Mouse (Mus musculus) left cerebral cortex, adult 18-20 months (tissue): ENCODE measurements at regions not wholly inside any gene's neighbourhood (a gene's known extent, or its start where the extent isn't known, plus 50 kb on each side); places are given as distances from the start of the nearest gene placed in this dataset.

Experiments
- microRNA-seq, 2 experiments: library from miRNA; unstranded; fragments of <30 nt; microRNA quantifications; one replicate each; pipeline ENCODE4 v1.2.0; 2021

Small RNAs in the stretch of these regions (microRNA-seq; reads per million reads assigned to microRNA genes)
- 0 reads per million in 2 experiments for gene Gm23659
